Mouse (Mus musculus): ENCODE data around the gene Sfxn4. TPM values are rescaled to one million over a fixed set of nuclear protein-coding genes. Genes with fewer than 3 reads are reported as not detected.

The Sfxn4 gene
- 3.6 and 4.2 TPM in 2 replicates for polyA plus RNA-seq (2014; fragmentation: Nextera tagmentation; extraction: Ambion mirVana)

GRCm38 (mm10) chr19:60860868-60861700 is at the start of gene Sfxn4:
Gene Sfxn4 (minus strand): TSS chr19:60861479.
- Histone ChIP-seq H3K27ac (ENCODE audit: low read depth, low read length) (peak within 1 kb of the TSS; percentile 39; the same call in 1 of the 2 replicates), H3K4me2 (peak within 1 kb of the TSS; percentile 84), H3K9ac (ENCODE audit: low read depth, low read length) (peak within 1 kb of the TSS; percentile 70), H3K36me3 (ENCODE audit: control insufficient read depth, insufficient read depth, low read length) (peaks cover 8% of the 10 kb centered on the region; the same call in 1 of the 2 replicates), H3K4me1 (replicated peaks; ENCODE audit: control insufficient read depth, insufficient read depth, low read length) (no peaks in the 10 kb centered on the region), H3K9me3 (ENCODE audit: control insufficient read depth, low read length) (no peaks in the 10 kb centered on the region), H3K4me3 (ENCODE audit: low read depth, low read length) (peak within 1 kb of the TSS; percentile 63), H3K27me3 (replicated peaks; ENCODE audit: control insufficient read depth, insufficient read depth, low read length) (no peaks in the 10 kb centered on the region)
- peak; percentile 85 for DNase-seq (ENCODE audit: low spot score)
- WGBS: 3% methylated on average over 30 of the region's 30 CpGs
- peak; percentile 98 for ATAC-seq (replicated peaks; ENCODE audit: low FRiP score)

DNA sequence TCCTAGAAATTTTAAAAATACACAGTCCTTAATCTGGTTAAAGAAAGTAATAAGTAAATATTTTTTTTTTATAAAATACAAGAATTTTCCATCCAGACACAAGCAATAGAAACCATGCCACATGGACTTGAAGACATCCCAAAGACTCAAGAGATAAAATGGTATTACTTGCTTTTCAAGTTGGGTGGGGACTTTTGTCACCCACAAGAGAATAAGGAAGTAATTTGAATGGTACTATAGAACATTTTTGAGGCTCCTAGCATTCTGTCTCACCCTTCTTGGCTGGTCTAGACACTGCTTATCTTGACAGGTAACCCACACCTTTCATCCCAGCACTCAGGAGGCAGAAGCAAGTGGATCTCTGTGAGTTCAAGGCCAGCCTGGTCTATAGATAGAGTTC is 49.0 kb upstream of the Sfxn4 start:
- ATAC-seq (replicated peaks; ENCODE audit: low FRiP score) (no peak), DNase-seq (ENCODE audit: low spot score) (no peak)
- no peaks in the 10 kb centered on the region for H3K4me1 ChIP-seq (replicated peaks; ENCODE audit: control insufficient read depth, insufficient read depth, low read length)
- no peak overlapping the region for H3K9ac ChIP-seq (ENCODE audit: low read depth, low read length)
- no peak overlapping the region for H3K4me2 ChIP-seq
- H3K36me3 ChIP-seq (ENCODE audit: control insufficient read depth, insufficient read depth, low read length): no peaks in the 10 kb centered on the region
- no peak overlapping the region for H3K4me3 ChIP-seq (ENCODE audit: low read depth, low read length)
- H3K27me3 ChIP-seq (replicated peaks; ENCODE audit: control insufficient read depth, insufficient read depth, low read length): no peaks in the 10 kb centered on the region
- no peaks in the 10 kb centered on the region for H3K9me3 ChIP-seq (ENCODE audit: control insufficient read depth, low read length)
- no peak overlapping the region for H3K27ac ChIP-seq (ENCODE audit: low read depth, low read length)

GRCm38 (mm10) chr19:60905477-60905876 is 44.2 kb upstream of the Sfxn4 start:
- no peak for ATAC-seq (replicated peaks; ENCODE audit: low FRiP score)
- 85% methylated on average over 5 of the region's 5 CpGs for WGBS
- H3K9ac ChIP-seq (ENCODE audit: low read depth, low read length): no peak overlapping the region

DNA sequence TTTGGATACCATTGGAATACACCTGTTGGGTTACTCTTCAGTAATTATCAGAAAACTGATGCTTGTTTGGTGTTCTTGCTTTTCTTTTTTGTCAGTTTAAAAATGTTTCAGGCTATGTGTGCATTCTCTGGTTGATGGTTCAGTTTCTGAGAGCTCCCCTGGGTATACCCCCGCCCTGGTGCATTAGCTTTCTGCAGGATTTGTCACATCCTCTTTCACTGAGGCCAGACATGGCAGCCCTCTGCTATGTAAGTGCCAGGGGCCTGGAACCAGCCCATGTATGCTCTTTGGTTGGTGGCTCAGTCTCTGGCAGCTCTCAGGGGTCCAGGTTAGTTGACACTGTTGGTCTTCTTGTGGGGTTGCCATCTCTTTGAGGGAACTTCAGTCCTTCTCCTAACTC is 42.7 kb upstream of the Sfxn4 start:
- WGBS: 70% methylated on average over 1 of the region's 1 CpGs
- Histone ChIP-seq H3K4me1 (replicated peaks; ENCODE audit: control insufficient read depth, insufficient read depth, low read length) (no peaks in the 10 kb centered on the region), H3K4me2 (no peak overlapping the region), H3K27me3 (replicated peaks; ENCODE audit: control insufficient read depth, insufficient read depth, low read length) (no peaks in the 10 kb centered on the region), H3K4me3 (ENCODE audit: low read depth, low read length) (no peak overlapping the region), H3K27ac (ENCODE audit: low read depth, low read length) (no peak overlapping the region), H3K36me3 (ENCODE audit: control insufficient read depth, insufficient read depth, low read length) (no peaks in the 10 kb centered on the region), H3K9ac (ENCODE audit: low read depth, low read length) (no peak overlapping the region), H3K9me3 (ENCODE audit: control insufficient read depth, low read length) (no peaks in the 10 kb centered on the region)
- DNase-seq (ENCODE audit: low spot score) (no peak), ATAC-seq (replicated peaks; ENCODE audit: low FRiP score) (no peak)

More at GRCm38 (mm10) chr19:60905477-60905876, 44.2 kb upstream of the Sfxn4 start:
- no peaks in the 10 kb centered on the region for H3K27me3 ChIP-seq (replicated peaks; ENCODE audit: control insufficient read depth, insufficient read depth, low read length)
- DNase-seq (ENCODE audit: low spot score): no peak
- no peaks in the 10 kb centered on the region for H3K4me1 ChIP-seq (replicated peaks; ENCODE audit: control insufficient read depth, insufficient read depth, low read length)
- no peaks in the 10 kb centered on the region for H3K9me3 ChIP-seq (ENCODE audit: control insufficient read depth, low read length)
- no peaks in the 10 kb centered on the region for H3K36me3 ChIP-seq (ENCODE audit: control insufficient read depth, insufficient read depth, low read length)
- no peak overlapping the region for H3K4me2 ChIP-seq
- no peak overlapping the region for H3K4me3 ChIP-seq (ENCODE audit: low read depth, low read length)
- no peak overlapping the region for H3K27ac ChIP-seq (ENCODE audit: low read depth, low read length)

DNA sequence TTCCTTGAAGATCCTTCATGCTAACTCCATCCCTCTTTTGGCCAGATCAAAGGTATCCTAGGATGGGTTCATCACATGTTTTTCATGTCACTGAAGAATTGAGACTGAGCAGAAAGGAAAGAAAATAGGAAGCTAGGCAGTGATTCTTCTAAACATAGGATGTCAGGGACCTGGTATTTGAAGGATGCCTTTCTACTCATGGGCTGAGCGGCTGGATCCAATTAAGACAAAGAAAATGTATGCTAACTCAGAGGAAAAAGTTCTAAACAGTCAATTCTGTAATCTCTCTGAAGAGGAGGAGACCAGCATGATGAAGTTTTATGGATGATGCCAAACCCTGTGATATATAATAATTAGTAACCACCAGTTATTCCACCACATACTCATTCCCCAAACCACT is 41.9 kb upstream of the Sfxn4 start:
- Histone ChIP-seq H3K27ac (ENCODE audit: low read depth, low read length) (no peak overlapping the region), H3K4me1 (replicated peaks; ENCODE audit: control insufficient read depth, insufficient read depth, low read length) (no peaks in the 10 kb centered on the region), H3K9ac (ENCODE audit: low read depth, low read length) (no peak overlapping the region), H3K27me3 (replicated peaks; ENCODE audit: control insufficient read depth, insufficient read depth, low read length) (no peaks in the 10 kb centered on the region), H3K4me2 (no peak overlapping the region), H3K4me3 (ENCODE audit: low read depth, low read length) (no peak overlapping the region), H3K9me3 (ENCODE audit: control insufficient read depth, low read length) (no peaks in the 10 kb centered on the region), H3K36me3 (ENCODE audit: control insufficient read depth, insufficient read depth, low read length) (no peaks in the 10 kb centered on the region)
- DNase-seq (ENCODE audit: low spot score): no peak
- 64% methylated on average over 1 of the region's 1 CpGs for WGBS
- ATAC-seq (replicated peaks; ENCODE audit: low FRiP score): no peak

DNA sequence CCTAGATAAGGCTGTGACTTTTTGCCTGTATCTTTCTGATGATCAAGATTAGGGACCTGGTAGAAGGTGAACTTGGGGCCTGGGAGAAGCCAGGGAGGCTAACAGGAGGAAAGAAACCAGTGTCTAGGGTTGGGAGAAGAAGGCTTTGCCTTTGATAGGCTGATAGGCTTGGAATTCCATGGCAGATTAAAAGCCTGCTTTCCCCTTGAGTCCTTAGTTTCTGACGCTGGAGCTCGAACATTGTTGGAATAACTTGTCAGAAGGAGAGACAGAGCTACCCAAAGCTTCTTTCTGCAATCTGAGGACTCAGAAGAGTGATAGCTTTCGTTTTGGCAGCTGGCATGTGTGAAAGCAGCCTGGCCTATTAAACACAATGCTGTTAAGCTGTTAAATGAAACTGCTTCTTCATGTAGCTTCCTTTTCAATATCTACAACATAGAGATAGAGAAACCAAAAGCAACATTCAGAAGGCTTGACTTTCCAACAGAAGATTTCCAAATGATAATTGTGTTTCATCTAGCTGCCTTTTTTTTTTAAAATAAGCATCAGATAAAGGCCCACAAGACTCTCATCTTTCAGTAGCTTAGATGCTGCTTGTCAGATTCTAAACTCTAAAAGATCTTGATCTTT is 34.1 kb upstream of the Sfxn4 start:
- no peak overlapping the region for H3K4me3 ChIP-seq (ENCODE audit: low read depth, low read length)
- no peak overlapping the region for H3K4me2 ChIP-seq
- no peaks in the 10 kb centered on the region for H3K36me3 ChIP-seq (ENCODE audit: control insufficient read depth, insufficient read depth, low read length)
- ATAC-seq (replicated peaks; ENCODE audit: low FRiP score): no peak
- H3K4me1 ChIP-seq (replicated peaks; ENCODE audit: control insufficient read depth, insufficient read depth, low read length): no peaks in the 10 kb centered on the region
- H3K27me3 ChIP-seq (replicated peaks; ENCODE audit: control insufficient read depth, insufficient read depth, low read length): no peaks in the 10 kb centered on the region
- WGBS: 30% methylated on average over 3 of the region's 3 CpGs
- no peak overlapping the region for H3K27ac ChIP-seq (ENCODE audit: low read depth, low read length)
- no peak for DNase-seq (ENCODE audit: low spot score)
- no peaks in the 10 kb centered on the region for H3K9me3 ChIP-seq (ENCODE audit: control insufficient read depth, low read length)
- H3K9ac ChIP-seq (ENCODE audit: low read depth, low read length): no peak overlapping the region; the same call in 1 of the 2 replicates

- DNase-seq (ENCODE audit: low spot score): no peak
- Histone ChIP-seq H3K9me3 (ENCODE audit: control insufficient read depth, low read length) (no peaks in the 10 kb centered on the region), H3K27ac (ENCODE audit: low read depth, low read length) (no peak overlapping the region), H3K4me3 (ENCODE audit: low read depth, low read length) (peak overlapping the region; percentile 85), H3K27me3 (replicated peaks; ENCODE audit: control insufficient read depth, insufficient read depth, low read length) (no peaks in the 10 kb centered on the region), H3K4me1 (replicated peaks; ENCODE audit: control insufficient read depth, insufficient read depth, low read length) (peaks cover 18% of the 10 kb centered on the region; the same call in 1 of the 2 replicates), H3K4me2 (peak overlapping the region; percentile 77), H3K36me3 (ENCODE audit: control insufficient read depth, insufficient read depth, low read length) (no peaks in the 10 kb centered on the region), H3K9ac (ENCODE audit: low read depth, low read length) (no peak overlapping the region)
- no peak for ATAC-seq (replicated peaks; ENCODE audit: low FRiP score)
- 23% methylated on average over 1 of the region's 1 CpGs for WGBS
These were observed 30.8 kb upstream of the Sfxn4 start for GRCm38 (mm10) chr19:60891934-60892547.

DNA sequence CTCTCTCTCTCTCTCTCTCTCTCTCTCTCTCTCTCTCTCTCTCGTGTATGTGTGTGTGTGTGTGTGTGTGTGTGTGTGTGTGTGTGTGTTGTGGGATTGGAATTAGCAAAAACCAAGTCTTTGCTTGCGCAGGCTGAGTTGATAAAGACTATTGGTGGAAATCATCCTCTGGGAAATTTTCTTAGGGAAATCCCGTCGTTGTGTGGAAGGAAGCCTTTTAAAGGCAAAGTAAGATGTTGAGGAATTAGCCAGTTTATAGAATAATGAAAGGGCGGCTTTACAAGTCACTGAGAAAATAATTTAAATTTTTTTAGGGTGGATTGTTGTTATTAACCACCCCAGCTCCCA is 29.8 kb upstream of the Sfxn4 start:
- Histone ChIP-seq H3K4me3 (ENCODE audit: low read depth, low read length) (peak overlapping the region; percentile 85), H3K4me2 (peak overlapping the region; percentile 77), H3K4me1 (replicated peaks; ENCODE audit: control insufficient read depth, insufficient read depth, low read length) (peaks cover 18% of the 10 kb centered on the region; the same call in 1 of the 2 replicates), H3K36me3 (ENCODE audit: control insufficient read depth, insufficient read depth, low read length) (no peaks in the 10 kb centered on the region), H3K27ac (ENCODE audit: low read depth, low read length) (no peak overlapping the region), H3K9me3 (ENCODE audit: control insufficient read depth, low read length) (no peaks in the 10 kb centered on the region), H3K9ac (ENCODE audit: low read depth, low read length) (no peak overlapping the region), H3K27me3 (replicated peaks; ENCODE audit: control insufficient read depth, insufficient read depth, low read length) (no peaks in the 10 kb centered on the region)
- ATAC-seq (replicated peaks; ENCODE audit: low FRiP score): no peak
- DNase-seq (ENCODE audit: low spot score): no peak
- 21% methylated on average over 5 of the region's 5 CpGs for WGBS

All from liver, embryonic 11.5 days (tissue).